Mouse (Mus musculus): ENCODE measurements at regions not wholly inside any gene's neighbourhood (a gene's known extent, or its start where the extent isn't known, plus 50 kb on each side); places are given as distances from the start of the nearest gene placed in this dataset.

DNA sequence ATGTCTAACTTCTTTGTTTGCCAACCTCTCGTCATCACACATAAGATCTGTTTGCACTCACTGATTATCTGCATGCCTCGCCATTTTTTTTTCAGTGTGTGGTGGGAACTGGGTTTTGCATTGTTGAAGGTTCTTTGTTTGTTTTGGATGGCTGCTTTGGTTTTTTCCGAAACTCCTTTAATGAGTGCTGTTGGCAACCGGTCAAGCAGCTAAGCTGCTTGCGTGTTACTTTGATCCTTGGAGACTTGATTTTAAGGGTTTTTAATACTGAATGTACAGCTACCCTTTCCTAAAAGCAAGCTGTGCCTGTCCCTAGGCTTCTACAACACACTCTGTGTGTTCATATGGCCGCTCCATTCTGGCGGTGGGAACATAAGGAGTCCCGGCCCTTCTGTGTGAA lies 733.9 kb downstream of the Nedd1 start:
- TF ChIP-seq CTCF (IDR thresholded peaks at IDR 0.05 in 2 of 3, conservative IDR thresholded peaks at IDR 0.05 in 1 of 3; ENCODE audit: control insufficient read depth in 1 of 3, insufficient read depth in 1 of 3, low read depth in 2 of 3, low read length in 3 of 3, poor library complexity in 1 of 3, severe bottlenecking in 1 of 3): no peak
- no peak for TF ChIP-seq ZC3H11A (IDR thresholded peaks at IDR 0.05; ENCODE audit: low read depth, low read length)
- no peak for TF ChIP-seq TAL1 (IDR thresholded peaks at IDR 0.05; ENCODE audit: low read length)
- no peak for TF ChIP-seq USF1 (IDR thresholded peaks at IDR 0.05; ENCODE audit: low read depth, low read length)
- no peak for TF ChIP-seq SIN3A (IDR thresholded peaks at IDR 0.05; ENCODE audit: low read length)
- TF ChIP-seq RAD21 (IDR thresholded peaks at IDR 0.05; ENCODE audit: low read depth, low read length): no peak
- TF ChIP-seq BHLHE40 (IDR thresholded peaks at IDR 0.05; ENCODE audit: borderline replicate concordance, low read depth, low read length): no peak
- no peak for TF ChIP-seq EP300 (IDR thresholded peaks at IDR 0.05; ENCODE audit: low read depth in 1 of 2, low read length in 2 of 2)
- TF ChIP-seq POLR2A (IDR thresholded peaks at IDR 0.05; ENCODE audit: control insufficient read depth in 1 of 2, insufficient read depth in 1 of 2, low read depth in 1 of 2, low read length in 2 of 2, poor library complexity in 1 of 2): no peak
- TF ChIP-seq GATA1 (IDR thresholded peaks at IDR 0.05; ENCODE audit: low read depth, low read length): no peak
- no peak for TF ChIP-seq CHD1 (IDR thresholded peaks at IDR 0.05; ENCODE audit: low read depth, low read length)
- TF ChIP-seq ZNF384 (IDR thresholded peaks at IDR 0.05; ENCODE audit: low read depth, low read length): no peak
- TF ChIP-seq MAX (IDR thresholded peaks at IDR 0.05; ENCODE audit: low read length): no peak
- no peak for TF ChIP-seq NRF1 (IDR thresholded peaks at IDR 0.05; ENCODE audit: insufficient read depth, low read depth, low read length, poor library complexity, severe bottlenecking)

Measured in MEL (cell line).